Mouse (Mus musculus) MEL (cell line): ENCODE measurements around the gene Spaca7.

Experiments used
- CHD1 ChIP-seq: IDR thresholded peaks from 2 replicates; pipeline ENCODE4 v1.6.1; 2012; ENCODE audit warnings: low read depth, mild to moderate bottlenecking, inconsistent platforms, low read length, improper control_type of control experiment
- CTCF ChIP-seq, 3 experiments: IDR thresholded peaks in 2 of 3; conservative IDR thresholded peaks in 1 of 3; 2 replicates each; pipeline ENCODE4 v1.5.1; 2011 to 2012; ENCODE audit warnings: low read length in 3 of 3, low read depth in 2 of 3, mild to moderate bottlenecking in 2 of 3, improper control_type of control experiment in 1 of 3, inconsistent platforms in 1 of 3, mixed read lengths in 1 of 3, moderate library complexity in 1 of 3; ENCODE audit not compliant: control insufficient read depth in 1 of 3, insufficient read depth in 1 of 3, poor library complexity in 1 of 3, severe bottlenecking in 1 of 3
- GABPA ChIP-seq: IDR thresholded peaks from 2 replicates; pipeline ENCODE4 v1.6.1; 2012; ENCODE audit warnings: low read depth, mild to moderate bottlenecking, inconsistent platforms, low read length, improper control_type of control experiment, moderate library complexity
- GATA1 ChIP-seq: IDR thresholded peaks from 2 replicates; pipeline ENCODE4 v1.6.1; 2011; ENCODE audit warnings: low read depth, low read length, improper control_type of control experiment
- KAT2A ChIP-seq: conservative IDR thresholded peaks from 2 replicates; pipeline ENCODE4 v1.6.1; 2012; ENCODE audit warnings: low read depth, low read length, improper control_type of control experiment, inconsistent platforms
- MAFK ChIP-seq: IDR thresholded peaks from 2 replicates; pipeline ENCODE4 v1.6.1; 2011; ENCODE audit warnings: low read depth, mild to moderate bottlenecking, low read length, improper control_type of control experiment, borderline replicate concordance
- MEF2A ChIP-seq: IDR thresholded peaks from 2 replicates; pipeline ENCODE4 v1.6.1; 2014; ENCODE audit warnings: low read depth, mild to moderate bottlenecking, inconsistent platforms, low read length, improper control_type of control experiment; ENCODE audit not compliant: poor library complexity, insufficient replicate concordance, severe bottlenecking; ENCODE audit errors: extremely low read depth
- MYB ChIP-seq: IDR thresholded peaks from 2 replicates; pipeline ENCODE4 v1.6.1; 2011; ENCODE audit warnings: mild to moderate bottlenecking, low read depth, low read length, improper control_type of control experiment
- NELFE ChIP-seq: IDR thresholded peaks from 2 replicates; pipeline ENCODE4 v1.6.1; 2011; ENCODE audit warnings: low read depth, low read length, improper control_type of control experiment
- POLR2A ChIP-seq, 2 experiments: IDR thresholded peaks; 2 replicates each; pipeline ENCODE4 v1.6.1; 2011 to 2012; ENCODE audit warnings: low read length in 2 of 2, mild to moderate bottlenecking in 2 of 2, control low read depth in 1 of 2, improper control_type of control experiment in 1 of 2, low read depth in 1 of 2, moderate library complexity in 1 of 2; ENCODE audit not compliant: control insufficient read depth in 1 of 2, insufficient read depth in 1 of 2, poor library complexity in 1 of 2
- POLR2AphosphoS2 ChIP-seq: IDR thresholded peaks from 2 replicates; pipeline ENCODE4 v1.6.1; 2011; ENCODE audit warnings: low read length, improper control_type of control experiment
- SMC3 ChIP-seq: IDR thresholded peaks from 2 replicates; pipeline ENCODE4 v1.6.1; 2011; ENCODE audit warnings: low read depth, low read length, improper control_type of control experiment
- ZC3H11A ChIP-seq: IDR thresholded peaks from 2 replicates; pipeline ENCODE4 v1.6.1; 2012; ENCODE audit warnings: low read depth, mild to moderate bottlenecking, inconsistent platforms, low read length, improper control_type of control experiment
- ZKSCAN1 ChIP-seq: IDR thresholded peaks from 2 replicates; pipeline ENCODE4 v1.6.1; 2012; ENCODE audit warnings: low read depth, mild to moderate bottlenecking, inconsistent platforms, low read length, improper control_type of control experiment, moderate library complexity

DNA sequence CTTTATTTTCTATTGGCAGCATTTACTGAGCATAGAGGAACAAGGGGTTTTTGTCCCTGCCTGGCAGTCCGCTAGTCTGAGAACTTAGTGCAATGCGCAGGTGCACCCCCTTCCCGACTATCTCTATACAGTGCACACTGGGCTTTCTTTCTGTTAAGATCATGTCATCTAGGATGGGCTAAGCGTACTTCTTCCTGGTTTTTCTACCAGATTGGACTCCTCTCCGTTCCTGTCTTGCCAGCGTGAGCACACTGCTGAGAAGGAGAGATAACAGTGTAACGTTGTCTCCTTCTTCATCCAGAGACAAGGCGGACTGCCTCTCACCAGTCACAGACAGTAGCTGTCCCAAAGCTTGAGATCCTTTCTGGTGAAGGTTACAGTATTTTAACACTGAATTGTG is 71.5 kb downstream of the Spaca7 start:
- TF ChIP-seq POLR2AphosphoS2 (no peak), MAFK (no peak), CTCF (IDR thresholded peaks at IDR 0.05 in 2 of 3, conservative IDR thresholded peaks at IDR 0.05 in 1 of 3; ENCODE audit: control insufficient read depth in 1 of 3, insufficient read depth in 1 of 3, low read depth in 2 of 3, low read length in 3 of 3, poor library complexity in 1 of 3, severe bottlenecking in 1 of 3) (no peak), GATA1 (peak; percentile 68), CHD1 (no peak), POLR2A (IDR thresholded peaks at IDR 0.05; ENCODE audit: control insufficient read depth in 1 of 2, insufficient read depth in 1 of 2, low read depth in 1 of 2, low read length in 2 of 2, poor library complexity in 1 of 2) (no peak), MYB (no peak), GABPA (no peak), ZC3H11A (no peak), MEF2A (no peak), ZKSCAN1 (no peak), NELFE (no peak), KAT2A (no peak), SMC3 (no peak)
